Mouse (Mus musculus): ENCODE data around the gene Nr1d1. TPM values are rescaled to one million over a fixed set of nuclear protein-coding genes. Genes with fewer than 3 reads are reported as not detected.
A peak's percentile ranks its signal among the peaks of the same experiment; 100 is the strongest.

Gene Nr1d1
- polyA plus RNA-seq, 1 experiment from 2014 or later, result 0.93 TPM

DNA sequence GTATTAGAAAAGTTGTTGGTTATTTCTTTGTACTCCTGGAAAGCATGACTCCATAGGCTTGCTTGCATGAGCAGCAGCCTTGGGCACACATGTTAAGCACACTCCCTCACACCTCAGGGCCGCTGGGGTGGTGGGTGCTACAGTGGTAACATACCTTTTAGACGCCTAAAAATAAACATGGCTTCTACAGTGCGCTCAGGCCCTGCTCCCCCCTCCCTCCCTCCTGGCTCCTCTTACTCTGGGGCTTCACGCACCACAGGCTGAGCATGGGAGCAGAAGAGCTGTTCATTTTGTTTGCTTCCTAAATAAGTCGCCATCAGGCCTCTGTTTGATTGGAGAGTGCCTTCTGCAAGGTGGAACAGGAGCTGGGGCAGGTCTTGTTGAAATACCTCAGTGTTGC, 22.2 kb upstream of the Nr1d1 start:
- DNase-seq (ENCODE audit: low spot score, missing footprints), result no peak
- ATAC-seq (ENCODE audit: low FRiP score), result no peak
- H3K27ac ChIP-seq (ENCODE audit: low read depth, low read length), result no peak overlapping the region
- WGBS, result 17% methylated on average over 5 of the region's 5 CpGs
- no peaks in the 10 kb centered on the region for H3K9me3 ChIP-seq (ENCODE audit: control insufficient read depth, low read length)
- H3K9ac ChIP-seq (ENCODE audit: low read length), result peak overlapping the region; percentile 99
- no peaks in the 10 kb centered on the region for H3K27me3 ChIP-seq (ENCODE audit: control insufficient read depth, insufficient read depth, low read length)
- H3K4me3 ChIP-seq (ENCODE audit: low read depth, low read length), result peak overlapping the region; percentile 100
- H3K36me3 ChIP-seq (ENCODE audit: control insufficient read depth, insufficient read depth, low read length), result peaks cover 12% of the 10 kb centered on the region
- peaks cover 23% of the 10 kb centered on the region for H3K4me1 ChIP-seq (ENCODE audit: control insufficient read depth, insufficient read depth, low read length)
- peak overlapping the region; percentile 69 for H3K4me2 ChIP-seq

- Histone ChIP-seq H3K27ac (ENCODE audit: low read depth, low read length) (peak overlapping the region; percentile 99), H3K36me3 (ENCODE audit: control insufficient read depth, insufficient read depth, low read length) (peaks cover 9% of the 10 kb centered on the region; the same call in 1 of the 2 replicates), H3K27me3 (ENCODE audit: control insufficient read depth, insufficient read depth, low read length) (no peaks in the 10 kb centered on the region), H3K9me3 (ENCODE audit: control insufficient read depth, low read length) (no peaks in the 10 kb centered on the region), H3K4me3 (ENCODE audit: low read depth, low read length) (peak overlapping the region; percentile 100), H3K4me1 (ENCODE audit: control insufficient read depth, insufficient read depth, low read length) (peaks cover 27% of the 10 kb centered on the region), H3K4me2 (peak overlapping the region; percentile 69), H3K9ac (ENCODE audit: low read length) (peak overlapping the region; percentile 99)
- peak; percentile 59 for ATAC-seq (ENCODE audit: low FRiP score)
- peak; percentile 99 for DNase-seq (ENCODE audit: low spot score, missing footprints)
- WGBS, result 5% methylated on average over 23 of the region's 23 CpGs
Measured at GRCm38 (mm10) chr11:98796515-98797216, 21.5 kb upstream of the Nr1d1 start.

GRCm38 (mm10) chr11:98795714-98796514, 20.8 kb upstream of the Nr1d1 start:
- 1% methylated on average over 62 of the region's 74 CpGs for WGBS
- peaks cover 27% of the 10 kb centered on the region for H3K4me1 ChIP-seq (ENCODE audit: control insufficient read depth, insufficient read depth, low read length)

DNA sequence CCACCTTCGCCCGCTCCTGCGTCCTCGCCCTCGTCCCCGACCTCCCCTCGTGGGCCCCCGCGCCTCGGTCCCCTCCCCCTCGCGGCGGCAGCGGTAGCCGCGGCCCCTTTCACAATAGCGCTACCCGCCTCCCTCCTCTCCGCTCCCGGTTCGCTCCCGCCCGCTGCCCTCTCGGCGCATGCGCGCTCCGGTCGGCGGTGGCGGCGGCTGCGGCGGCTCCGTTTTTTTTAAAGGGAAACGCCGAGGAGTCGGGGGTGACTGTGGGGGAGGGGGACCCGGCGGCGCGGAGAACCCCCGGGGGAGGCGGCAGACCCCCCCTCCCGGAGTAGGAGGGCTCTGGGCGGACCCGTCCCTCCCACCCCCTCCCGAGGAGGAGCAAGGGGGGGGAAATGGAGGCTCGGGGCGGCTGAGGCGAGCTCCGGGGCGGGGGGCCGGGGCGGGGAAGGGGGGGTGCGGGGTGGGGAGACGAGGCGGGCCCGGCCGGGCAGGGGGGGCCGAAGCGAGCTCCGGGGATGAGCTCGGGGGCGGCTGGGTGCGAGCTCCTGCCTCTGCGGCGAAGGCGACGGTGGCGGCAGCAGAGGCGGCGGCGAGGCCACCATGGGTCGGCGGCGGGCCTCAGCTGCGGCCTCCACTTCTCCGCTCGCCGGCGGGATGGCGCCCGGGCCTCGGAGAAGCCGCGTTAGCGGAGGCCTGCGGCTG, 20.0 kb upstream of the Nr1d1 start, which contains the start of gene Msl1:
Msl1 (plus strand) TSS at position 502 of the 699 bp plus-strand sequence.
- H3K4me2 ChIP-seq, result peak within 1 kb of the TSS; percentile 69
- peak within 1 kb of the TSS; percentile 99 for H3K27ac ChIP-seq (ENCODE audit: low read depth, low read length)
- no peaks in the 10 kb centered on the region for H3K27me3 ChIP-seq (ENCODE audit: control insufficient read depth, insufficient read depth, low read length)
- ATAC-seq (ENCODE audit: low FRiP score) (peak; percentile 75), DNase-seq (ENCODE audit: low spot score, missing footprints) (peak; percentile 99)
- H3K9ac ChIP-seq (ENCODE audit: low read length), result peak within 1 kb of the TSS; percentile 99
- WGBS, result under 1% methylated on average over 56 of the region's 89 CpGs
- H3K9me3 ChIP-seq (ENCODE audit: control insufficient read depth, low read length), result no peaks in the 10 kb centered on the region
- H3K36me3 ChIP-seq (ENCODE audit: control insufficient read depth, insufficient read depth, low read length), result peaks cover 6% of the 10 kb centered on the region
- H3K4me3 ChIP-seq (ENCODE audit: low read depth, low read length), result peak within 1 kb of the TSS; percentile 100
- H3K4me1 ChIP-seq (ENCODE audit: control insufficient read depth, insufficient read depth, low read length), result peaks cover 27% of the 10 kb centered on the region

More at GRCm38 (mm10) chr11:98795714-98796514, 20.8 kb upstream of the Nr1d1 start:
- peak overlapping the region; percentile 69 for H3K4me2 ChIP-seq
- peak overlapping the region; percentile 100 for H3K4me3 ChIP-seq (ENCODE audit: low read depth, low read length)
- H3K9ac ChIP-seq (ENCODE audit: low read length), result peak overlapping the region; percentile 99
- H3K27ac ChIP-seq (ENCODE audit: low read depth, low read length), result peak overlapping the region; percentile 99
- peaks cover 9% of the 10 kb centered on the region for H3K36me3 ChIP-seq (ENCODE audit: control insufficient read depth, insufficient read depth, low read length)
- DNase-seq (ENCODE audit: low spot score, missing footprints), result peak; percentile 93
- ATAC-seq (ENCODE audit: low FRiP score), result peak; percentile 64
- no peaks in the 10 kb centered on the region for H3K27me3 ChIP-seq (ENCODE audit: control insufficient read depth, insufficient read depth, low read length)
- no peaks in the 10 kb centered on the region for H3K9me3 ChIP-seq (ENCODE audit: control insufficient read depth, low read length)

- Histone ChIP-seq H3K9ac (ENCODE audit: low read length) (peak overlapping the region; percentile 99), H3K27ac (ENCODE audit: low read depth, low read length) (peak overlapping the region; percentile 99), H3K4me1 (ENCODE audit: control insufficient read depth, insufficient read depth, low read length) (peaks cover 27% of the 10 kb centered on the region), H3K4me3 (ENCODE audit: low read depth, low read length) (peak overlapping the region; percentile 100), H3K36me3 (ENCODE audit: control insufficient read depth, insufficient read depth, low read length) (peaks cover 6% of the 10 kb centered on the region), H3K27me3 (ENCODE audit: control insufficient read depth, insufficient read depth, low read length) (no peaks in the 10 kb centered on the region), H3K9me3 (ENCODE audit: control insufficient read depth, low read length) (no peaks in the 10 kb centered on the region), H3K4me2 (peak overlapping the region; percentile 69)
- DNase-seq (ENCODE audit: low spot score, missing footprints) (peak; percentile 97), ATAC-seq (ENCODE audit: low FRiP score) (peak; percentile 66)
- under 1% methylated on average over 24 of the region's 30 CpGs for WGBS
Measured at GRCm38 (mm10) chr11:98794469-98795014, 19.4 kb upstream of the Nr1d1 start.

- no peak overlapping the region for H3K4me2 ChIP-seq
- no peak overlapping the region for H3K27ac ChIP-seq (ENCODE audit: low read depth, low read length)
- H3K9ac ChIP-seq (ENCODE audit: low read length), result no peak overlapping the region
- H3K9me3 ChIP-seq (ENCODE audit: control insufficient read depth, low read length), result no peaks in the 10 kb centered on the region
- H3K27me3 ChIP-seq (ENCODE audit: control insufficient read depth, insufficient read depth, low read length), result no peaks in the 10 kb centered on the region
- DNase-seq (ENCODE audit: low spot score, missing footprints) (no peak), ATAC-seq (ENCODE audit: low FRiP score) (no peak)
- H3K4me3 ChIP-seq (ENCODE audit: low read depth, low read length), result no peak overlapping the region
- no peaks in the 10 kb centered on the region; the same call in 1 of the 2 replicates for H3K36me3 ChIP-seq (ENCODE audit: control insufficient read depth, insufficient read depth, low read length)
- peaks cover 16% of the 10 kb centered on the region for H3K4me1 ChIP-seq (ENCODE audit: control insufficient read depth, insufficient read depth, low read length)
- WGBS, result 3% methylated on average over 4 of the region's 4 CpGs
Measured at GRCm38 (mm10) chr11:98792081-98792480, 16.9 kb upstream of the Nr1d1 start.

DNA sequence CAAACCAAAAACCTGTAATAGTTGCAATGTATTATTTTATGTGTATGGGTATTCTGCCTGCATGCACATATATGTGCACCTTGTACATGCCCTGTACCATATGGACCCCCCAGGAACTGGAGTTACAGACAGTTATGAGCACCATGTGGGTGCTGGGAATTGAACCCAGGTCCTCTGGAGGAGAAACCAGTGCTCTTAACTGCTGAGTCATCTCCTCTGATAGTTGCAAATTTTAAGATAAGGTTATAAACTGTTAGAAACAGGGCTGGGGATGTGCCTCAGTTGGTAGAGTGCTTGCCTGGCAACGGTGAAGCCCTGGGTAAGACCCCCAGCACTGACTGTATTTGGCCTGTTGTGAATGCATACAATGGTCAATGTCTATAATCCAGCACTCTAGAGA, 16.3 kb upstream of the Nr1d1 start:
- Histone ChIP-seq H3K27me3 (ENCODE audit: control insufficient read depth, insufficient read depth, low read length) (no peaks in the 10 kb centered on the region), H3K9me3 (ENCODE audit: control insufficient read depth, low read length) (no peaks in the 10 kb centered on the region), H3K4me1 (ENCODE audit: control insufficient read depth, insufficient read depth, low read length) (peaks cover 17% of the 10 kb centered on the region), H3K4me2 (no peak overlapping the region), H3K27ac (ENCODE audit: low read depth, low read length) (no peak overlapping the region), H3K9ac (ENCODE audit: low read length) (no peak overlapping the region), H3K4me3 (ENCODE audit: low read depth, low read length) (no peak overlapping the region), H3K36me3 (ENCODE audit: control insufficient read depth, insufficient read depth, low read length) (no peaks in the 10 kb centered on the region; the same call in 1 of the 2 replicates)
- DNase-seq (ENCODE audit: low spot score, missing footprints), result no peak
- no peak for ATAC-seq (ENCODE audit: low FRiP score)
- 78% methylated on average over 1 of the region's 1 CpGs for WGBS

DNA sequence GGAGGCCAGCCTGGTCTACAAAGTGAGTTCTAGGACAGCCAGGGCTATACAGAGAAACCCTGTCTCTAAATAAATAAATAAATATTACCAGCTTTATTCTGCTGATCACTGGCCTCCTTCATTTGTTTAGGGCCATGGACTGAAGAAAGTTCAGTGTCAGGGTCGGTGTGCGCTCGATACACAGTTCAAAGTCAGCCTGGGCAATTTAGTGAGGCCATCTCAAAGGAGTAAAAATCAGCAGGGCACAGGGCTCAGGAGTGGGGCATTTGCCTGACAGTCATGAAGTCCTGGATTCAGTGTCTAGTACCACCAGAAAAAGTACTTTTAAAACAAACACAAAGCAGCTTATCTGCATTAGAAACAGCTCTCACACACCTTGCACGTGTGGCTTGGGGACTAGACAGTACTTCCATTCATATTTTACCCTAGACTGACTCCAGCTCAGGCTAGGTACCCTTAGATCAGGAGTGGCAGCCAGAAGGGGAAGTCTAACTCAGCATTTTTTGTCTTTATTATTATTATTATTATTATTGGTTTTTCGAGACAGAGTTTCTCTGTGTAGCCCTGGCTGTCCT, 15.6 kb upstream of the Nr1d1 start:
- 86% methylated on average over 5 of the region's 5 CpGs for WGBS
- Histone ChIP-seq H3K9me3 (ENCODE audit: control insufficient read depth, low read length) (no peaks in the 10 kb centered on the region), H3K4me2 (no peak overlapping the region), H3K4me3 (ENCODE audit: low read depth, low read length) (no peak overlapping the region), H3K27ac (ENCODE audit: low read depth, low read length) (no peak overlapping the region), H3K27me3 (ENCODE audit: control insufficient read depth, insufficient read depth, low read length) (no peaks in the 10 kb centered on the region), H3K36me3 (ENCODE audit: control insufficient read depth, insufficient read depth, low read length) (no peaks in the 10 kb centered on the region; the same call in 1 of the 2 replicates), H3K9ac (ENCODE audit: low read length) (no peak overlapping the region), H3K4me1 (ENCODE audit: control insufficient read depth, insufficient read depth, low read length) (peaks cover 24% of the 10 kb centered on the region)
- ATAC-seq (ENCODE audit: low FRiP score) (no peak), DNase-seq (ENCODE audit: low spot score, missing footprints) (no peak)

All from midbrain, embryonic 11.5 days (tissue).